Mouse (Mus musculus) G1E (cell line): Measurements from ENCODE around the gene Fam19a5. TPM values are rescaled to one million over a fixed set of nuclear protein-coding genes. Genes with fewer than 3 reads are reported as not detected.

ENCODE experiments used
- ATAC-seq: 2 replicates; pipeline ENCODE4 v1.8.0; 2016; ENCODE audit warnings: mild to moderate bottlenecking; ENCODE audit not compliant: insufficient number of reproducible peaks, poor library complexity, low FRiP score, severe bottlenecking; ENCODE audit errors: extremely low read depth
- DNase-seq: peaks from one replicate; pipeline ENCODE4 v3.0.0; 2012; ENCODE audit warnings: low spot score
- H3K27me3 ChIP-seq: 2 replicates; pipeline ENCODE4 v1.6.1; 2012; ENCODE audit warnings: mild to moderate bottlenecking, low read length, inconsistent platforms; ENCODE audit not compliant: insufficient read depth
- H3K36me3 ChIP-seq: replicated peaks from 2 replicates; pipeline ENCODE3; 2012; ENCODE audit warnings: mild to moderate bottlenecking, inconsistent platforms
- H3K4me1 ChIP-seq: 2 replicates; pipeline ENCODE4 v1.6.1; 2012; ENCODE audit warnings: low read depth, low read length, inconsistent platforms, mixed read lengths; ENCODE audit not compliant: insufficient read depth
- H3K4me3 ChIP-seq: 2 replicates; pipeline ENCODE4 v1.5.1; 2012; ENCODE audit warnings: low read depth, mild to moderate bottlenecking, inconsistent platforms, low read length, moderate library complexity, mixed read lengths
- H3K9me3 ChIP-seq: replicated peaks from 2 replicates; pipeline ENCODE4 v1.6.1; 2012; ENCODE audit warnings: inconsistent platforms
- CTCF ChIP-seq: IDR thresholded peaks from 2 replicates; pipeline ENCODE4 v1.5.1; 2012; ENCODE audit warnings: low read depth, low read length, inconsistent platforms, mixed read lengths
- GATA1 ChIP-seq: IDR thresholded peaks from 2 replicates; pipeline ENCODE4 v1.6.1; 2012; ENCODE audit warnings: borderline replicate concordance, low read length, inconsistent platforms, mixed read lengths
- GATA2 ChIP-seq: IDR thresholded peaks from 2 replicates; pipeline ENCODE4 v1.6.1; 2012; ENCODE audit warnings: low read depth, low read length, inconsistent platforms, borderline replicate concordance
- POLR2AphosphoS5 ChIP-seq: IDR thresholded peaks from 2 replicates; pipeline ENCODE4 v1.6.1; 2012; ENCODE audit warnings: low read depth, low read length, inconsistent platforms; ENCODE audit not compliant: insufficient replicate concordance
- TAL1 ChIP-seq: conservative IDR thresholded peaks from 2 replicates; pipeline ENCODE4 v1.6.1; 2012; ENCODE audit warnings: low read depth, low read length, inconsistent platforms, mixed read lengths
- polyA plus RNA-seq: library from polyadenylated mRNA; stranded (reverse); fragments of >175 nt; gene quantifications from 2 replicates; pipeline ENCODE4 v1.2.3, GENCODE M21; 2012
- total RNA-seq, 2 experiments: library from RNA; stranded (forward) in 1 of 2; stranded (reverse) in 1 of 2; fragments of 200-1000 nt in 1 of 2; fragments of >200 nt in 1 of 2; fragmentation: Nextera tagmentation in 1 of 2; gene quantifications; 2 replicates each; pipeline ENCODE4 v1.2.3; 2014 to 2017

Fam19a5 gene
- total and polyA plus RNA-seq, 3 experiments, result not detected

GRCm38 (mm10) chr15:87692865-87693513 is 148.9 kb downstream of the Fam19a5 start:
- peaks cover 75% of the 10 kb centered on the region for H3K9me3 ChIP-seq
- H3K36me3 ChIP-seq, result no peaks in the 10 kb centered on the region
- no peak for ATAC-seq

GRCm38 (mm10) chr15:87697433-87697996 is 153.4 kb downstream of the Fam19a5 start:
- no peaks in the 10 kb centered on the region for H3K4me1 ChIP-seq

More at GRCm38 (mm10) chr15:87692865-87693513, 148.9 kb downstream of the Fam19a5 start:
- DNase-seq, result no peak
- Histone ChIP-seq H3K27me3 (no peaks in the 10 kb centered on the region), H3K4me1 (no peaks in the 10 kb centered on the region), H3K4me3 (no peak overlapping the region)
- no peak for TF ChIP-seq GATA2
- no peak for TF ChIP-seq TAL1
- no peak for TF ChIP-seq GATA1
- TF ChIP-seq POLR2AphosphoS5, result no peak
- TF ChIP-seq CTCF, result no peak

GRCm38 (mm10) chr15:87698562-87699320 is 154.6 kb downstream of the Fam19a5 start:
- DNase-seq (no peak), ATAC-seq (no peak)
- TF ChIP-seq TAL1 (no peak), GATA2 (no peak), POLR2AphosphoS5 (no peak), CTCF (no peak), GATA1 (no peak)
- no peak overlapping the region for H3K4me3 ChIP-seq
- no peaks in the 10 kb centered on the region for H3K4me1 ChIP-seq
- peaks cover 84% of the 10 kb centered on the region for H3K9me3 ChIP-seq
- no peaks in the 10 kb centered on the region for H3K27me3 ChIP-seq
- H3K36me3 ChIP-seq, result no peaks in the 10 kb centered on the region

More at GRCm38 (mm10) chr15:87697433-87697996, 153.4 kb downstream of the Fam19a5 start:
- Histone ChIP-seq H3K36me3 (no peaks in the 10 kb centered on the region), H3K4me3 (no peak overlapping the region), H3K27me3 (no peaks in the 10 kb centered on the region), H3K9me3 (peaks cover 84% of the 10 kb centered on the region)
- no peak for DNase-seq
- TF ChIP-seq POLR2AphosphoS5 (no peak), GATA1 (no peak), GATA2 (no peak), CTCF (no peak), TAL1 (no peak)
- ATAC-seq, result no peak

- Histone ChIP-seq H3K9me3 (peaks cover 90% of the 10 kb centered on the region), H3K36me3 (no peaks in the 10 kb centered on the region), H3K4me1 (no peaks in the 10 kb centered on the region), H3K27me3 (no peaks in the 10 kb centered on the region), H3K4me3 (no peak overlapping the region)
- ATAC-seq (no peak), DNase-seq (no peak)
- TF ChIP-seq POLR2AphosphoS5 (no peak), TAL1 (no peak), CTCF (no peak), GATA1 (no peak), GATA2 (no peak)
Measured at GRCm38 (mm10) chr15:87702821-87703220, 158.7 kb downstream of the Fam19a5 start.

- Histone ChIP-seq H3K27me3 (no peaks in the 10 kb centered on the region), H3K4me3 (no peak overlapping the region), H3K36me3 (no peaks in the 10 kb centered on the region), H3K9me3 (peaks cover 90% of the 10 kb centered on the region), H3K4me1 (no peaks in the 10 kb centered on the region)
- DNase-seq, result no peak
- TF ChIP-seq POLR2AphosphoS5, result no peak
- TF ChIP-seq GATA1, result no peak
- TF ChIP-seq CTCF, result no peak
- no peak for TF ChIP-seq GATA2
- no peak for TF ChIP-seq TAL1
- no peak for ATAC-seq
Measured at GRCm38 (mm10) chr15:87703334-87703733, 159.2 kb downstream of the Fam19a5 start.

GRCm38 (mm10) chr15:87711790-87712189 is 167.7 kb downstream of the Fam19a5 start:
- no peak for TF ChIP-seq CTCF
- no peak for TF ChIP-seq TAL1
- no peak for TF ChIP-seq GATA2
- TF ChIP-seq POLR2AphosphoS5, result no peak
- no peak for TF ChIP-seq GATA1
- H3K9me3 ChIP-seq, result peaks cover 88% of the 10 kb centered on the region

More at GRCm38 (mm10) chr15:87711790-87712189, 167.7 kb downstream of the Fam19a5 start:
- DNase-seq (no peak), ATAC-seq (no peak)
- H3K36me3 ChIP-seq, result no peaks in the 10 kb centered on the region
- no peak overlapping the region for H3K4me3 ChIP-seq
- no peaks in the 10 kb centered on the region for H3K4me1 ChIP-seq
- no peaks in the 10 kb centered on the region for H3K27me3 ChIP-seq
